Mouse (Mus musculus) splenic B cell, adult 2 months (primary cell): ENCODE results near the gene Sumo2.
"Not testable (repeated sequence)": the region's sequence is repeated elsewhere in the genome, so short reads cannot be mapped to it uniquely, and the experiment has no call there.

Experiments used
- DNase-seq: peaks from one replicate; pipeline ENCODE4 v3.0.0-alpha.2; 2011; ENCODE audit warnings: low read depth, low spot score
- H3K27me3 ChIP-seq: 2 replicates; pipeline ENCODE4 v1.6.1; 2012; ENCODE audit warnings: mild to moderate bottlenecking, low read length, moderate library complexity, mixed read lengths; ENCODE audit not compliant: control insufficient read depth, poor library complexity, insufficient read depth, severe bottlenecking
- H3K36me3 ChIP-seq: 2 replicates; pipeline ENCODE4 v1.6.1; 2012; ENCODE audit warnings: mild to moderate bottlenecking, low read length, moderate library complexity, mixed read lengths; ENCODE audit not compliant: control insufficient read depth, poor library complexity, insufficient read depth, severe bottlenecking

Sumo2 gene

GRCm38 (mm10) chr11:115483278-115483677 is 52.8 kb downstream of the Sumo2 start:
- H3K27me3 ChIP-seq, result no peaks in the 10 kb centered on the region
- H3K36me3 ChIP-seq, result no peaks in the 10 kb centered on the region
- DNase-seq, result no peak

DNA sequence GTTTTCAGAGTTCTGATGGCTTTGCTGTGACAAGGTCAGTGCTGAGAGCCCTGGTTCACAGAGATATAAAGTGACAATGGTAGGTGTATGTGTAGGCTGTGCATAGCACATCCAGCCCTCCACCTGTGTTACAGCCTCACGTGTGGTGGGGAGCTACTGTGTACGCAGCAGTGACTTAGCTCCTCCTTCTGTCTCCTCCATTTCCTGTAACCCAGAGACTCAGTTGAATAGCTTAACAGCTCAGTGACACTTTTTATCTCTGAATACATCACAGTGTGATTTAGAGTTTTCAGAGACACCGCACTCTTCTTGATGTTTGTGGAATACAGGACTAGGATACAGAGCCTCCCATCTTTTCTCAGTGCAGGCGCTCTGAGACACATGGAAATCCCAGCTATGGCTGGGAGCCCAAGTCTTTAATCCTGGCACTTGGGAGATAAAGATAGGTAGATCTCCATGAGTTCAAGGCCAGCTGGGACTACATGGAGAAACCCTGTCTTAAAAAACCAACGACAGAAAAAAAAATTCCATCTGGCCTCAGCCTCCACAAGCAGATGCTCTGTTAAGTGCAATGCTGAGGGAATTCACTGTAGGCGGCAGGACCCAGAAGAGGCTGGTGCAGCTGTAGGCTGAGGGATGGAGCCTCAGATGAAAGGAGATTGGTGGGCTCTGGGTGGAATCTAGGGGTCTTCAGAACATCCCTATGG is 54.4 kb downstream of the Sumo2 start:
- H3K27me3 ChIP-seq, result no peaks in the 10 kb centered on the region
- no peak for DNase-seq
- no peaks in the 10 kb centered on the region for H3K36me3 ChIP-seq

DNA sequence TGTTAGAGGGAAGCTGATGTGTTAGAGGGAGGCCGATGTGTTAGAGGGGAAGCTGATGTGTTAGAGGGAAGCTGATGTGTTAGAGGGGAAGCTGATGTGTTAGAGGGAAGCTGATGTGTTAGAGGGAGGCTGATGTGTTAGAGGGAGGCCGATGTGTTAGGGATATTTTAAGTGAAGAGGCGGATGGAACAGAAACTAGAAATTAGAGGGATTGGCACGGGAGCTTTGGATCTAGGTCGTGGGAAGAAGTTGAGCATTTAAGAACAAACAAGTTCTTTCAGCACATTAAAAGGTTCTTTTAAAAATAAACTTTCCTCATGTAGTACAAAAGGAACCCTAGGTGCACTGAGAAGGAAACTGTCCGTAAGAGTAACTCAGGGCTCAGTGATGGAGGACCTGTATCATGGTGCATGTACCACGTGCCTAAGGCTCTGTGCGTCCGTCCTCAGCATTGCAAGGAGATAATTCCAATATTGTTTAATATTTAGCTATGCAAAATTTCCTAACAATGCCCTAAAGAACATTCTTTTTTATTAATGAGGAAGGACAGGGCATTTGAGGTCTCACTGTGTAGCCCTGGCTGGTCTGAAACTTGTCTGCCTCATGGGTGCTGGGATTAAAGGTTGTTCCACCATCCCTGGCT is 57.7 kb downstream of the Sumo2 start:
- H3K27me3 ChIP-seq, result no peaks in the 10 kb centered on the region
- H3K36me3 ChIP-seq, result no peaks in the 10 kb centered on the region
- no peak for DNase-seq

GRCm38 (mm10) chr11:115477388-115477787 is 58.7 kb downstream of the Sumo2 start:
- not testable (repeated sequence) for H3K36me3 ChIP-seq, H3K27me3 ChIP-seq
- peak; percentile 52 for DNase-seq

DNA sequence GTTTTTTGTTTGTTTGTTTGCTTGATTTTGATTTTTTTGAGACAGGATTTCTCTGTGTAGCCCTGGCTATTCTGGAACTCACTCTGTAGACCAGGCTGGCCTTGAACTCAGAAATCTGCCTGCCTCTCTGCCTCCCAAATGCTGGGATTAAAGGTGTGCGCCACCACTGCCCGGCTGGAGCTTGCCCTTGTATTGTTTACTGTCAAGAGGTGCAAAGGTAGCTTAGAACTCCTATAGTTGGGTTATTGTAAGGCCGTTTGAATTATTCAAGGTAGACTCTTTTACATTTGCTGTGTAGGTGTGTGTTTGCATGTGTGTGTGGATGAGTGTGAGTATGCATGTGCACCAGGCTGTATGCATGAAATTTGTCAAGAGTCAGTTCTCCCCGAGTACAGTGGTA is 59.4 kb downstream of the Sumo2 start:
- not testable (repeated sequence) for H3K27me3 ChIP-seq, H3K36me3 ChIP-seq, DNase-seq

DNA sequence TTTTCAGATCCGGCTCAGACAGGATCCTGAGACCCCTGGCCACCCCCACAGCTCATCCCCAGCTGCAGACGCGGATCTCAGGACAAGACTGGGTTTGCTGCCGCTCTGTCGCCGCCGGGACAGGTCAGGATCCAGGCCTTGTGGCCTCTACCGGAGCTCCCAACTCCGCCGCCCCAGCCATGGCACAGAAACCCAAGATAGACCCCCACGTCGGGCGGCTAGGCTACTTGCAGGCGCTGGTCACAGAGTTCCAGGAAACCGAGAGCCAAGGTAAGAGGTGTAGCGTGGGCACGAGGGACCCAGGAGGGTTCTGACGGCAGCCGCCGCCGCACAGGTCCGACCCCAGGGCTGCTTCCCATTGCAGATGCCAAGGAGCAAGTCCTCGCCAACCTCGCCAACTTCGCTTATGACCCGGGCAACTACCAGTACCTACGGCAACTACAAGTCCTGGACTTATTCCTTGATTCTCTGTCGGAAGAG is 60.3 kb downstream of the Sumo2 start:
- DNase-seq, result no peak
- no peaks in the 10 kb centered on the region for H3K27me3 ChIP-seq
- no peaks in the 10 kb centered on the region for H3K36me3 ChIP-seq

DNA sequence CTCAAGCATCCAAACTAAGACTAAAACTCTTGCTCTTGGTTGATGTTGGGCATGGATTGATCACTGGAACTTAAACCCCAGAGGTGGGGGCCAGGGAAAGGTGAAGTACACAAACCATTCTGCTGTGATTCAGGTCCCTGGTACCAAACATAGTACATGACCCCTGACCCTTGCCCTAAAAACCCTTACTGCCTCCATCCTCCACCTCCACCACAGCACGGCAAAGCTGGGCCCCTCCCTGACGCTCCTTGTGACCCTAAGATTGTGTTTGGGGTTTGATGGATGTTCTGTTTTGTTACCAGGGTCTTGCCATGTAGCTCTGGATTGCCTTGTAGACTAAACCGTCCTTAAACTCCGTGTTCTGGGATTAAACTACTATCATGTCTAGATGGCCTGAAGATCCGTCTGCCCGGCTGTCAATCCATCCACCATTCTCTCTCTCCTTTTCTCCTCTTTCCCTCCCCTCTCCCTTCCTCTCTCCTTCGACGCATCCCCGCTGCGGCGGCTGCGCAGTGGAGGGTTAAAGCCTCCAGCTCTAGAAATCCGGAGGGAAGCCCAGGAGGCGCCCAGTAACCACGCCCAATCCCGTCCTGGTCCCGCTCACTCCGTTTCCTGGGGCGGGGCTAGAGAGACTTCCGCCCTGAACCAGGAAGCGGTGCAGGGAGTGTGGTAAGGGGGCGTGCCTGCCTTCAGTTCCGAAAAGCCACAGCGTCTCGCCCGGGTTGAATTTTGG is 60.9 kb downstream of the Sumo2 start, which contains the start of gene Armc7:
Gene Armc7, plus strand, starts transcription at position 643 of the 733 bp plus-strand sequence.
- Histone ChIP-seq H3K36me3 (no peaks in the 10 kb centered on the region), H3K27me3 (no peaks in the 10 kb centered on the region)
- DNase-seq, result peak; percentile 87

- peak; percentile 95 for DNase-seq
- Histone ChIP-seq H3K27me3 (no peaks in the 10 kb centered on the region), H3K36me3 (no peaks in the 10 kb centered on the region)
Measured at GRCm38 (mm10) chr11:115473626-115474275, 62.3 kb downstream of the Sumo2 start.
